Mouse (Mus musculus): Measurements from ENCODE around the gene A930004D18Rik. TPM values are rescaled to one million over a fixed set of nuclear protein-coding genes. Genes with fewer than 3 reads are reported as not detected.

The A930004D18Rik gene
- polyA plus RNA-seq, 2 experiments, result 8.8 to 13.0 TPM

DNA sequence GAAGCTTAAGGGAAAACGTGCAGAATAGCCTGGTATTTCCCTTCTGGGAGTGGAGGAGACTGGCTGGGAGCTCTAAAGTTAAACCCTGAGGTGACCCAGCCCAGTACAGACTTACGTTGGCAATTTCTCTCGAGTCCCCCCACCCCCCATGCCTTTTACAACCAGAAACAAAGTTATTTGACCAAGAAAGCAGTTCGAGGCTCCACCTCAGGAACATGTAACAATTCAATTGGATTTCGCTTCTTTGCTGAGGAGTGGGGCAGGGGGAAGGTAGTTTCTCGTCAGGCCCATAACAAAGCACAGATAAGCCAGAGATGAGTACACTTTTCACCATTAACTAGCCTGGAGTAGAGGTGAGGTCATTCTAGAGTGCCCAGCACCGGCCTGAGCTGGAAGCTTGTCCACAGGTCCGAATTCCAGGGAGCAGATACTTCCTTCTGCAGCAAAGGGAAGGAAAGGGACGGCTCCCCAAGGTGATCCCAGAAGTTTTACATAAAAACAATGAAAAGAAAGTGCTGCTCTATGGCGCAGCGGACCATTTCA is 11.8 kb upstream of the A930004D18Rik start:
- TF ChIP-seq POLR2A (IDR thresholded peaks at IDR 0.05; ENCODE audit: borderline replicate concordance, extremely low read depth, insufficient read depth, insufficient read length), result no peak
- peak overlapping the region; percentile 100 for H3K9ac ChIP-seq (ENCODE audit: low read depth, low read length, severe bottlenecking)
- H3K36me3 ChIP-seq (ENCODE audit: control insufficient read depth, insufficient read depth, low read length), result no peaks in the 10 kb centered on the region
- H3K4me1 ChIP-seq (ENCODE audit: control insufficient read depth, insufficient read depth, low read length), result peaks cover 20% of the 10 kb centered on the region
- WGBS, result 3% methylated on average over 11 of the region's 11 CpGs
- H3K27ac ChIP-seq (replicated peaks; ENCODE audit: low read depth, low read length), result peak overlapping the region; percentile 100
- H3K27me3 ChIP-seq (ENCODE audit: control insufficient read depth, insufficient read depth, low read length), result no peaks in the 10 kb centered on the region
- ATAC-seq (ENCODE audit: low FRiP score, low read depth), result peak; percentile 31; the same call in 1 of the 2 replicates
- DNase-seq (ENCODE audit: low spot score), result no peak
- H3K9me3 ChIP-seq (ENCODE audit: control insufficient read depth, low read length), result no peaks in the 10 kb centered on the region
- H3K4me3 ChIP-seq (replicated peaks; ENCODE audit: low read length), result peak overlapping the region; percentile 96
- peak overlapping the region; percentile 89 for H3K4me2 ChIP-seq (replicated peaks; ENCODE audit: low read depth, low read length, severe bottlenecking)

GRCm38 (mm10) chr2:18048453-18049075 is 11.0 kb upstream of the A930004D18Rik start, which contains the start of gene Skida1:
Gene Skida1, minus strand, starts transcription at chr2:18049051.
- DNase-seq (ENCODE audit: low spot score), result peak; percentile 81
- H3K4me2 ChIP-seq (replicated peaks; ENCODE audit: low read depth, low read length, severe bottlenecking), result peak within 1 kb of the TSS; percentile 89

DNA sequence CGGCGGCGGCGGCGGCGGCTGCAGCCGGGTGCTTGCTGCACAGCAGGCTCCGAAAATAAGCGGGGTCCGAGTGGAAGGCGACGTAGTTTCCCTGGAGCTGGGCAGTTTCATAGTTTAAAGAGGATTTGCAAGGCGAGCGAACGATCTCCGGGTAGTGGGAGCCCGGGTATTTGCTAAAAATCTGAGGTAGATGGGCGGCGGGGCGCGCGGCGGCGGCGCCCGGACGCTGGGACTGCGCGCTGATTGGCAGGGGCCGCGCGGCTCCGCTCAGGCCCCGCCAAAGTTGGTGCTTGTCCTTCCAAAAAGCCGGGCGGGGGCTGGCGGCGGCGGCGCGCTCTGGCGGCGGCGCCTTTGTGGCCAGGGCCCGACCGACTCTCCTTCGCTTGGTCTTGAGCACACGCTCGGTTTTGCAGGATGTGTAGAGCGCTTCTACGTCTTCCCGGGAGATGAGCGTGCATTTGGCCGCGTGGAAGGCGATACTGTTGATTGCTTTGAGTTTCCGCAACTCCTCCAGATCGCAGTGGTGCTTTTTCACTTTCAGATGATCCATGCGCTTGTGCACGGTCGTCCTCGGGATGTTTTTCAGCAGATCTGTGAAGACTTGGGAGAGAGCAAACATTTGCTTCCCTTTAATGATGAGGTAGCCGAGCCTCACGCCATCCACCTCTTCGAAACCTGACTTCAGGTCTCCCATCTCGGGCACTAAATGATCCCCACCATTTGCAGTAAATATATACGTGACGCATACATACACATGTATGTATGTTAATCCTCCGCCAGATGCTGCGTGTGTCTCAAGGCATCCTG is 10.3 kb upstream of the A930004D18Rik start:
- Histone ChIP-seq H3K27ac (replicated peaks; ENCODE audit: low read depth, low read length) (peak overlapping the region; percentile 100), H3K4me1 (ENCODE audit: control insufficient read depth, insufficient read depth, low read length) (peaks cover 31% of the 10 kb centered on the region), H3K9ac (ENCODE audit: low read depth, low read length, severe bottlenecking) (peak overlapping the region; percentile 100), H3K4me3 (replicated peaks; ENCODE audit: low read length) (peak overlapping the region; percentile 96), H3K4me2 (replicated peaks; ENCODE audit: low read depth, low read length, severe bottlenecking) (peak overlapping the region; percentile 89), H3K36me3 (ENCODE audit: control insufficient read depth, insufficient read depth, low read length) (no peaks in the 10 kb centered on the region), H3K27me3 (ENCODE audit: control insufficient read depth, insufficient read depth, low read length) (no peaks in the 10 kb centered on the region), H3K9me3 (ENCODE audit: control insufficient read depth, low read length) (no peaks in the 10 kb centered on the region)
- TF ChIP-seq POLR2A (IDR thresholded peaks at IDR 0.05; ENCODE audit: borderline replicate concordance, extremely low read depth, insufficient read depth, insufficient read length), result 0 out of 2 replicates have a peak, but pooled peaks have one; percentile 44
- ATAC-seq (ENCODE audit: low FRiP score, low read depth), result peak; percentile 69
- under 1% methylated on average over 65 of the region's 70 CpGs for WGBS
- DNase-seq (ENCODE audit: low spot score), result peak; percentile 81

More at GRCm38 (mm10) chr2:18048453-18049075, 11.0 kb upstream of the A930004D18Rik start, which contains the start of gene Skida1:
- H3K4me3 ChIP-seq (replicated peaks; ENCODE audit: low read length), result peak within 1 kb of the TSS; percentile 96
- no peak for TF ChIP-seq POLR2A (IDR thresholded peaks at IDR 0.05; ENCODE audit: borderline replicate concordance, extremely low read depth, insufficient read depth, insufficient read length)
- H3K27ac ChIP-seq (replicated peaks; ENCODE audit: low read depth, low read length), result peak within 1 kb of the TSS; percentile 100
- H3K9ac ChIP-seq (ENCODE audit: low read depth, low read length, severe bottlenecking), result peak within 1 kb of the TSS; percentile 100
- H3K4me1 ChIP-seq (ENCODE audit: control insufficient read depth, insufficient read depth, low read length), result peaks cover 25% of the 10 kb centered on the region
- H3K36me3 ChIP-seq (ENCODE audit: control insufficient read depth, insufficient read depth, low read length), result no peaks in the 10 kb centered on the region
- H3K27me3 ChIP-seq (ENCODE audit: control insufficient read depth, insufficient read depth, low read length), result no peaks in the 10 kb centered on the region
- WGBS, result under 1% methylated on average over 17 of the region's 17 CpGs
- H3K9me3 ChIP-seq (ENCODE audit: control insufficient read depth, low read length), result no peaks in the 10 kb centered on the region
- peak; percentile 38 for ATAC-seq (ENCODE audit: low FRiP score, low read depth)

DNA sequence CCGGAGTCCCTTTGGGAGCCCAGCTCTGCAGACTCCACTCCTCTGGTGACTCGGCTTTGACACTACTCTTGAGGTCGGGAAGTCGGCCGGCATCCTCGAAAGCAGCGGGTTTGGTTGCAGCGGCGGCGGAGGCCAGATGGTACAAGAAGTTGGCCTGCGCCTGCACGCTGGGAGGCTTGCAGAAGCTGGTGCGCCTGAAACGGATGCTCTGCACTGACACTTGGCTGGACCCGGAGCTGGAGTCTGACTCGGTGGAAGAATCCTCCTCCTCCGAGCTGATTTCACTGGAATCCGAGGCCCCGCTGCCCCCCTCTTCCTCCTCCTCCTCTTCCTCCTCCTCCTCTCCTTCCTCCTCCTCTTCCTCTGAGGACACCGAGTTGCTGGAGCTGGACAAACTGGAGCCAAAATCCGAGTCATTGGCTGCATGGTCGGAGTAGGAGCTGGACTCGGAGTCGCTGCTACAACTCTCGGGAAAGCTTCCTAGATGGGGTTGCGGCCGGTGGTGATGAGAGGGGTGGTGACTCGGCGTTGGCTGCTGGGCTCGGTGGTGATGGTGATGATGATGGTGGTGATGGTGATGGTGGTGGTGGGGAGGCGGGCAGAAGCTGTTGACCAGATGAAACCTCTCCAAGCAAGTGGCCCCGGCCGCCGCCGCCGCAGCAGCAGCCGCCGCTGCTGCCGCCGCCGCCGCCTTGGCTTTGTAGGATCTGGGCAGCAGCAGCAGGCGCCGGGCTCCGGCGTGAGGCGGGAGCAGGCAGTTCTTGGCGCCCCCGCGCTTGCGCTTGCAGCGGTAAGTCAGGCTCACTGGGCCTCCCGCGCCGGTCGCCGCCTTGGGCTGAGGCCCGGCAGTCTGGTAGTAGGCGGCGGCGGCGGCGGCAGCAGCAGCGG is 9.5 kb upstream of the A930004D18Rik start:
- peaks cover 37% of the 10 kb centered on the region for H3K4me1 ChIP-seq (ENCODE audit: control insufficient read depth, insufficient read depth, low read length)
- H3K4me2 ChIP-seq (replicated peaks; ENCODE audit: low read depth, low read length, severe bottlenecking), result peak overlapping the region; percentile 89
- peak overlapping the region; percentile 100 for H3K27ac ChIP-seq (replicated peaks; ENCODE audit: low read depth, low read length)
- H3K36me3 ChIP-seq (ENCODE audit: control insufficient read depth, insufficient read depth, low read length), result no peaks in the 10 kb centered on the region
- ATAC-seq (ENCODE audit: low FRiP score, low read depth) (peak; percentile 24), DNase-seq (ENCODE audit: low spot score) (no peak)
- peak overlapping the region; percentile 96 for H3K4me3 ChIP-seq (replicated peaks; ENCODE audit: low read length)
- TF ChIP-seq POLR2A (IDR thresholded peaks at IDR 0.05; ENCODE audit: borderline replicate concordance, extremely low read depth, insufficient read depth, insufficient read length), result peak; percentile 13; the same call in 1 of the 2 replicates
- H3K9ac ChIP-seq (ENCODE audit: low read depth, low read length, severe bottlenecking), result peak overlapping the region; percentile 100
- H3K27me3 ChIP-seq (ENCODE audit: control insufficient read depth, insufficient read depth, low read length), result no peaks in the 10 kb centered on the region
- under 1% methylated on average over 35 of the region's 64 CpGs for WGBS
- no peaks in the 10 kb centered on the region for H3K9me3 ChIP-seq (ENCODE audit: control insufficient read depth, low read length)
